11 mouse cellular contexts compared by ENCODE assay signal in genomic region chr9:57601353-57601706, GRCm38 (mm10). TPM values are rescaled to one million over a fixed set of nuclear protein-coding genes. Genes with fewer than 3 reads are reported as not detected.
DNase-seq lines count a peak whose midpoint lies in the region; ATAC-seq and TF ChIP-seq lines count a peak whose summit lies in the region.
"Had no signal": no experiment of that assay in that cellular context is flagged by ENCODE, and none has a peak within 500 bp of the region (broad histone marks: within the 10 kb centered on the region; RNA-seq: fewer than 3 reads in every experiment).

No protein-coding gene starts in this region.

- H3K4me1 ChIP-seq in hindbrain, embryonic 10.5 days (replicated peaks) = peaks cover 65% of the 10 kb centered on the region
- peaks cover 7% of the 10 kb centered on the region; the same call in 1 of the 2 replicates for H3K4me1 ChIP-seq in hindbrain, embryonic 11.5 days (replicated peaks; ENCODE audit: control insufficient read depth, insufficient read depth, low read length)
- H3K4me1 ChIP-seq in forebrain, postnatal 0 days (ENCODE audit: insufficient read depth) = peaks cover 5% of the 10 kb centered on the region; the same call in 1 of the 2 replicates

- peaks cover 25% of the 10 kb centered on the region for H3K27me3 ChIP-seq in hindbrain, embryonic 10.5 days (ENCODE audit: insufficient read depth, poor library complexity, severe bottlenecking)
- no peaks in the 10 kb centered on the region; the same call in 1 of the 2 replicates for H3K27me3 ChIP-seq in hindbrain, embryonic 11.5 days (ENCODE audit: control insufficient read depth, insufficient read depth, low read length)
- H3K27me3 ChIP-seq in forebrain, postnatal 0 days (ENCODE audit: insufficient read depth, low read length) = peaks cover 10% of the 10 kb centered on the region

- no peaks in the 10 kb centered on the region for H3K36me3 ChIP-seq in hindbrain, embryonic 10.5 days
- H3K36me3 ChIP-seq in hindbrain, embryonic 11.5 days (ENCODE audit: control insufficient read depth, insufficient read depth, low read length) = no peaks in the 10 kb centered on the region
- H3K36me3 ChIP-seq in forebrain, postnatal 0 days (ENCODE audit: insufficient read depth) = 0 out of 2 replicates have a peak, but pooled peaks cover under 1% of the 10 kb centered on the region
- H3K36me3 ChIP-seq: midbrain, embryonic 12.5 days had no signal

- H3K4me3 ChIP-seq in hindbrain, embryonic 10.5 days = no peak overlapping the region
- no peak overlapping the region for H3K4me3 ChIP-seq in hindbrain, embryonic 11.5 days (ENCODE audit: low read depth, low read length)
- H3K4me3 ChIP-seq in forebrain, postnatal 0 days (ENCODE audit: low read depth, low read length) = no peak overlapping the region
- H3K4me3 ChIP-seq: limb, embryonic 15.5 days; midbrain, embryonic 12.5 days had no signal

- 78% methylated on average over 2 of the region's 2 CpGs for WGBS in hindbrain, embryonic 10.5 days
- 82% methylated on average over 2 of the region's 2 CpGs for WGBS in hindbrain, embryonic 11.5 days
- WGBS in forebrain, postnatal 0 days = 47% methylated on average over 2 of the region's 2 CpGs

- no peak overlapping the region for H3K4me2 ChIP-seq in hindbrain, embryonic 11.5 days (replicated peaks; ENCODE audit: low read depth, low read length)
- H3K4me2 ChIP-seq in forebrain, postnatal 0 days (ENCODE audit: low read depth) = no peak overlapping the region
- H3K4me2 ChIP-seq: limb, embryonic 15.5 days; midbrain, embryonic 12.5 days had no signal

- H3K9ac ChIP-seq in hindbrain, embryonic 11.5 days (ENCODE audit: low read depth, low read length) = no peak overlapping the region
- no peak overlapping the region for H3K9ac ChIP-seq in forebrain, postnatal 0 days
- H3K9ac ChIP-seq: limb, embryonic 15.5 days; midbrain, embryonic 12.5 days had no signal

- H3K27ac ChIP-seq in hindbrain, embryonic 10.5 days = peak overlapping the region; percentile 59; the same call in 1 of the 2 replicates
- H3K27ac ChIP-seq in hindbrain, embryonic 11.5 days (ENCODE audit: low read depth, low read length) = no peak overlapping the region
- H3K27ac ChIP-seq in forebrain, postnatal 0 days (ENCODE audit: low read depth, low read length) = no peak overlapping the region
- H3K27ac ChIP-seq: limb, embryonic 15.5 days; midbrain, embryonic 12.5 days had no signal

- no peak for TF ChIP-seq CTCF in forebrain, postnatal 0 days (IDR thresholded peaks at IDR 0.05; ENCODE audit: low read depth)

- DNase-seq in hindbrain, embryonic 10.5 days (ENCODE audit: low spot score) = no peak
- DNase-seq in hindbrain, embryonic 11.5 days (ENCODE audit: low spot score) = no peak
- DNase-seq in NIH3T3 (ENCODE audit: low read depth) = peak; percentile 71
- peak; percentile 55 for DNase-seq in forebrain, postnatal 0 days
- peak; percentile 73 to 78 for DNase-seq in left cerebral cortex, postnatal 14 days (ENCODE audit: low spot score in 2 of 2)
- no peak for DNase-seq in thymus, postnatal 36 days

- no peak for ATAC-seq in hindbrain, embryonic 11.5 days (ENCODE audit: low FRiP score)
- peak; percentile 62 for ATAC-seq in forebrain, postnatal 0 days
- ATAC-seq in activated CD4-positive, CD25-positive, alpha-beta regulatory T cell, adult 4 months = no peak

- intact Hi-C loops in left cerebral cortex, postnatal 14 days (cut with DNase I) = no loop called here

- no peaks in the 10 kb centered on the region for H3K9me3 ChIP-seq in hindbrain, embryonic 10.5 days
- no peaks in the 10 kb centered on the region for H3K9me3 ChIP-seq in hindbrain, embryonic 11.5 days (ENCODE audit: control insufficient read depth, low read length)
- H3K9me3 ChIP-seq in forebrain, postnatal 0 days (ENCODE audit: low read length) = no peaks in the 10 kb centered on the region
- H3K9me3 ChIP-seq: limb, embryonic 15.5 days; midbrain, embryonic 12.5 days had no signal

RNA-seq across cellular contexts. Expression of gene Cplx3, which starts 4.8 kb away (rescaled TPM):
- polyA plus RNA-seq in hindbrain, embryonic 10.5 days (2016; fragmentation: Nextera tagmentation; extraction: Ambion mirVana) = 0.88 and 2.8 TPM in 2 replicates
- 0.09 and 0.11 TPM in 2 replicates for polyA plus RNA-seq in hindbrain, embryonic 11.5 days (2014; fragmentation: Nextera tagmentation; extraction: Ambion mirVana)
- 0.67 and 1.8 TPM in 2 replicates for total RNA-seq in forebrain, postnatal 0 days (2014; rRNA removed)
- polyA plus RNA-seq in forebrain, postnatal 0 days (2015; fragmentation: Nextera tagmentation; extraction: Ambion mirVana) = 1.2 and 2.6 TPM in 2 replicates
- 10 to 100 TPM; 16.3 to 24.4 TPM for total RNA-seq in left cerebral cortex, postnatal 14 days (2021)
- not detected for polyA plus RNA-seq in activated CD4-positive, CD25-positive, alpha-beta regulatory T cell, adult 4 months (2017; shearing (Covaris generic))
- polyA plus RNA-seq: heart, embryonic 16.5 days; limb, embryonic 15.5 days had no signal

RNA-seq across cellular contexts. Expression of gene Ulk3, which starts 12.1 kb away (rescaled TPM):
- polyA plus RNA-seq in hindbrain, embryonic 10.5 days (2016; fragmentation: Nextera tagmentation; extraction: Ambion mirVana) = 14.2 and 14.6 TPM in 2 replicates
- 5.2 and 8.6 TPM in 2 replicates for polyA plus RNA-seq in hindbrain, embryonic 11.5 days (2014; fragmentation: Nextera tagmentation; extraction: Ambion mirVana)
- 24.6 and 31.4 TPM in 2 replicates for total RNA-seq in forebrain, postnatal 0 days (2014; rRNA removed)
- 6.0 and 15.6 TPM in 2 replicates for polyA plus RNA-seq in forebrain, postnatal 0 days (2015; fragmentation: Nextera tagmentation; extraction: Ambion mirVana)
- 10 to 100 TPM; 30.0 to 34.2 TPM for total RNA-seq in left cerebral cortex, postnatal 14 days (2021)
- polyA plus RNA-seq in activated CD4-positive, CD25-positive, alpha-beta regulatory T cell, adult 4 months (2017; shearing (Covaris generic)) = 10 to 100 TPM; 25.1 to 29.3 TPM

RNA-seq across cellular contexts. Expression of gene Lman1l, which starts 19.2 kb away (rescaled TPM):
- polyA plus RNA-seq in hindbrain, embryonic 10.5 days (2016; fragmentation: Nextera tagmentation; extraction: Ambion mirVana) = not detected in 2 replicates
- polyA plus RNA-seq in hindbrain, embryonic 11.5 days (2014; fragmentation: Nextera tagmentation; extraction: Ambion mirVana) = not detected in 2 replicates
- not detected in 2 replicates for total RNA-seq in forebrain, postnatal 0 days (2014; rRNA removed)
- not detected in 2 replicates for polyA plus RNA-seq in forebrain, postnatal 0 days (2015; fragmentation: Nextera tagmentation; extraction: Ambion mirVana)
- total RNA-seq in left cerebral cortex, postnatal 14 days (2021) = not detected
- polyA plus RNA-seq in activated CD4-positive, CD25-positive, alpha-beta regulatory T cell, adult 4 months (2017; shearing (Covaris generic)) = not detected
- polyA plus RNA-seq: cortical plate, adult 2 months; heart, embryonic 16.5 days; limb, embryonic 15.5 days had no signal

RNA-seq across cellular contexts. Expression of gene Scamp2, which starts 40.6 kb away (rescaled TPM):
- 50.7 and 59.7 TPM in 2 replicates for polyA plus RNA-seq in hindbrain, embryonic 10.5 days (2016; fragmentation: Nextera tagmentation; extraction: Ambion mirVana)
- 57.6 and 57.8 TPM in 2 replicates for polyA plus RNA-seq in hindbrain, embryonic 11.5 days (2014; fragmentation: Nextera tagmentation; extraction: Ambion mirVana)
- total RNA-seq in forebrain, postnatal 0 days (2014; rRNA removed) = 29.3 and 36.3 TPM in 2 replicates
- 37.3 and 42.8 TPM in 2 replicates for polyA plus RNA-seq in forebrain, postnatal 0 days (2015; fragmentation: Nextera tagmentation; extraction: Ambion mirVana)
- total RNA-seq in left cerebral cortex, postnatal 14 days (2021) = 10 to 100 TPM; 25.4 to 29.1 TPM
- 10 to 100 TPM; 68.7 to 92.7 TPM for polyA plus RNA-seq in activated CD4-positive, CD25-positive, alpha-beta regulatory T cell, adult 4 months (2017; shearing (Covaris generic))

RNA-seq across cellular contexts. Expression of gene Mpi, which starts 48.8 kb away (rescaled TPM):
- polyA plus RNA-seq in hindbrain, embryonic 10.5 days (2016; fragmentation: Nextera tagmentation; extraction: Ambion mirVana) = 61.7 and 74.1 TPM in 2 replicates
- polyA plus RNA-seq in hindbrain, embryonic 11.5 days (2014; fragmentation: Nextera tagmentation; extraction: Ambion mirVana) = 50.0 and 52.7 TPM in 2 replicates
- 46.1 and 47.8 TPM in 2 replicates for total RNA-seq in forebrain, postnatal 0 days (2014; rRNA removed)
- 37.9 and 49.3 TPM in 2 replicates for polyA plus RNA-seq in forebrain, postnatal 0 days (2015; fragmentation: Nextera tagmentation; extraction: Ambion mirVana)
- 10 to 100 TPM; 73.3 to 82.3 TPM for total RNA-seq in left cerebral cortex, postnatal 14 days (2021)
- polyA plus RNA-seq in activated CD4-positive, CD25-positive, alpha-beta regulatory T cell, adult 4 months (2017; shearing (Covaris generic)) = 10 to 100 TPM in 1 of 2 experiments, 1 to 10 TPM in 1; 7.8 to 14.8 TPM

Comparison
In these comparisons a context has a peak if more than half of its experiments do, and no peak if none do; other contexts are left out.
1. DNase-seq: peak in NIH3T3 (single experiment), forebrain, postnatal 0 days (single experiment) and left cerebral cortex, postnatal 14 days (2 of 2); none in hindbrain, embryonic 10.5 days (single experiment), hindbrain, embryonic 11.5 days (single experiment) and thymus, postnatal 36 days (0 of 2).